Mouse (Mus musculus) frontal cortex, adult (tissue): ENCODE measurements around the gene Lama5.
A peak's percentile ranks its signal among the peaks of the same experiment; 100 is the strongest.

Source experiments
- ATAC-seq: cut with Nextera tagmentation; 2 replicates; pipeline ENCODE4 v1.9.2; 2017; ENCODE audit warnings: mild to moderate bottlenecking, moderate library complexity, mixed read lengths; ENCODE audit not compliant: low TSS enrichment

Gene Lama5

GRCm38 (mm10) chr2:180147379-180147778 is 78.3 kb downstream of the Lama5 start:
- peak; percentile 83 for ATAC-seq

GRCm38 (mm10) chr2:180146091-180146490 is 79.6 kb downstream of the Lama5 start:
- no peak for ATAC-seq

- no peak for ATAC-seq
These were observed 90.2 kb downstream of the Lama5 start for GRCm38 (mm10) chr2:180135414-180135813.

- ATAC-seq: no peak
These were observed 91.7 kb downstream of the Lama5 start for GRCm38 (mm10) chr2:180133911-180134310.

- no peak for ATAC-seq
These were observed 92.4 kb downstream of the Lama5 start for GRCm38 (mm10) chr2:180133231-180133630.

- ATAC-seq: no peak
These were observed 98.0 kb downstream of the Lama5 start for GRCm38 (mm10) chr2:180127675-180128074.
